Mouse (Mus musculus) lung, postnatal 0 days (tissue): ENCODE results near the gene Med24. TPM values are rescaled to one million over a fixed set of nuclear protein-coding genes. Genes with fewer than 3 reads are reported as not detected.
A peak's percentile ranks its signal among the peaks of the same experiment; 100 is the strongest.
"Not testable (repeated sequence)": the region's sequence is repeated elsewhere in the genome, so short reads cannot be mapped to it uniquely, and the experiment has no call there.

Experiments used
- ATAC-seq: fragments of 200-750 bp; cut with Nextera tagmentation; 2 replicates; pipeline ENCODE4 v1.8.0; 2017; ENCODE audit warnings: moderate library complexity
- DNase-seq: peaks from one replicate; pipeline ENCODE4 v3.0.0-alpha.2; 2016; ENCODE audit warnings: low spot score
- H3K27ac ChIP-seq: fragments of 300-500 bp; sonication (generic); 2 replicates; pipeline ENCODE4 v1.5.1; 2014; ENCODE audit warnings: antibody characterized with exemption, mild to moderate bottlenecking, low read length, mixed read lengths
- H3K27me3 ChIP-seq: fragments of 300-500 bp; sonication (generic); replicated peaks from 2 replicates; pipeline ENCODE4 v1.6.1; 2014; ENCODE audit warnings: low read length, mixed read lengths; ENCODE audit not compliant: insufficient read depth
- H3K36me3 ChIP-seq: fragments of 300-500 bp; sonication (generic); 2 replicates; pipeline ENCODE4 v1.6.1; 2014; ENCODE audit warnings: low read length, mixed read lengths; ENCODE audit not compliant: insufficient read depth
- H3K4me1 ChIP-seq: fragments of 300-500 bp; sonication (generic); 2 replicates; pipeline ENCODE4 v1.6.1; 2014; ENCODE audit warnings: antibody characterized with exemption, low read depth, low read length, mixed read lengths; ENCODE audit not compliant: insufficient read depth
- H3K4me2 ChIP-seq: fragments of 300-500 bp; sonication (generic); replicated peaks from 2 replicates; pipeline ENCODE4 v1.6.1; 2014; ENCODE audit warnings: low read depth, mild to moderate bottlenecking, low read length, moderate library complexity, mixed read lengths
- H3K4me3 ChIP-seq: fragments of 300-500 bp; sonication (generic); 2 replicates; pipeline ENCODE4 v1.5.1; 2014; ENCODE audit warnings: low read depth, low read length
- H3K9ac ChIP-seq: fragments of 300-500 bp; sonication (generic); replicated peaks from 2 replicates; pipeline ENCODE4 v1.6.1; 2014; ENCODE audit warnings: low read depth, mild to moderate bottlenecking
- H3K9me3 ChIP-seq: fragments of 300-500 bp; sonication (generic); 2 replicates; pipeline ENCODE4 v1.6.1; 2016; ENCODE audit warnings: low read length, mixed read lengths
- CTCF ChIP-seq: IDR thresholded peaks from 2 replicates; pipeline ENCODE4 v1.5.1; 2016; ENCODE audit warnings: antibody characterized with exemption, mild to moderate bottlenecking
- EP300 ChIP-seq: IDR thresholded peaks from 2 replicates; pipeline ENCODE4 v1.6.1; 2016; ENCODE audit warnings: antibody characterized with exemption, mild to moderate bottlenecking, control low read depth
- WGBS: fragments of 180-500 bp; shearing (Covaris S2); extraction: QIAGEN DNeasy Blood & Tissue Kit; methylation state at CpG from one replicate; pipeline ENCODE4 v1.1.7; 2014; 5-methylcytosine and 5-hydroxymethylcytosine counted together
- polyA plus RNA-seq: library from polyadenylated mRNA; unstranded; fragments of >200 nt; fragmentation: Nextera tagmentation; extraction: Ambion mirVana; gene quantifications from 2 replicates; pipeline ENCODE4 v1.2.1, GENCODE M21; 2015

Med24 gene
- polyA plus RNA-seq, 1 experiment from 2014 or later, result 20.6 TPM

DNA sequence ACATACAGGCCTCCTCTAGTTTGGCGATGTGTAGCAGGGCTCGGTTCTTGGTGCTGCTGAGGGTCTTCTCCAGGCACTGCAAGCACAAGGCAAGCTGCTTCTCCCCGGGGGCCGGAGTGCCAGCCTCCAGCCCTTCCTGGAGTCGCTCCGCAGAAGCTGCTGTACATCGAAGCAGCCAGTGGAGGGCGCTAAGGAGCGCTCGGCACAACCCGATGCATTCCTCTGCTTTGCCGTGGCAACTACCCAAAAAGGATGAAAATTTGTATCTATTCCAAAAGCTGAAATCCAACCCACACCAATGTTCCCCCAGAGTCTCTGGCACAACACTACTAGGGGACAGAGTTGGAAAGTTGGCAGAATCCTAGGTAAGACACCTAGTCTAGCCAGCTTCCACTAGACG is 11.3 kb downstream of the Med24 start:
- no peak for ATAC-seq
- H3K36me3 ChIP-seq, result 0 out of 2 replicates have a peak, but pooled peaks cover 5% of the 10 kb centered on the region
- peak overlapping the region; percentile 32; the same call in 1 of the 2 replicates for H3K27ac ChIP-seq

DNA sequence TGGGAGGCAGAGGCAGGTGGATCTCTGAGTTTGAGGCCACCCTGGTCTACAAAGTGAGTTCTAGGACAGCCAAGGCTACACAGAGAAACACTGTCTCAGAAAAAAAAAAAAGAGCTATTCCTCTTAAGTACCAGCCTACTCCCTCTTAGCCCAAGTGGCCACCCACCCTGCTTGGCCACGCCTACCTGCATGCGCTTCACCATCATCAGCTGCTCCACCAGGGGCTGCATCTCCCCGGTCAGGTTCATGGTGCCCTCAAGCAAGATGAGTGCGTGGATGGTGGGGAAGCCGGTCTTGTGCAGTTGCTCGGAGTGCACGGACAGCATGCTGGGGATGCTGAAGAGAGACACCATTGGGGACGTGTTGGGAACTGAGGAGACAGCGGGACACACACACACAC is 13.3 kb downstream of the Med24 start:
- no peak for ATAC-seq

More for the DNA sequence above, 11.3 kb downstream of the Med24 start:
- H3K4me2 ChIP-seq, result no peak overlapping the region
- TF ChIP-seq EP300 (no peak), CTCF (peak; percentile 90)
- H3K4me3 ChIP-seq, result no peak overlapping the region
- no peaks in the 10 kb centered on the region for H3K9me3 ChIP-seq
- DNase-seq, result peak; percentile 79
- H3K4me1 ChIP-seq, result peaks cover 16% of the 10 kb centered on the region; the same call in 1 of the 2 replicates
- H3K27me3 ChIP-seq, result no peaks in the 10 kb centered on the region
- H3K9ac ChIP-seq, result no peak overlapping the region
- 22% methylated on average over 13 of the region's 13 CpGs for WGBS

DNA sequence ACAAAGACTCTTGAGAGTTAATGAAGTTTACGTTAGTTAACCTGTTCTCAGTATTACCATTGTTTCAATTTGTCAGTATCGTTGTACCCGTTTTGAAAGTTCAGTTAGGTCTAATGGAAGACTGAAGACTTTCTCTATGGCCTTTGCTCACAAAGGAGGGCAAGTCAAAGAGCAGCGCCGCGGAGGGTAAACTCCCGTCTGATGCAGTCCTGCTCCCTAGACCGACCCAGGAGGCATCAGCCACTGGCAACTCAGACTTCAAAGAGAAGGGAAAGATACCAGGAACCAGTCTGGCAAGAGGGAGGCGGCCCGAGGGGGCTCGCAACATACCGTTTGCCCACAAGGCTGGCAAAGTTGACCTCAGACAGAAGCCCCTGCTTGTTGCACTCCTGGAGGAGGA is 15.5 kb downstream of the Med24 start:
- no peaks in the 10 kb centered on the region for H3K27me3 ChIP-seq
- 0 out of 2 replicates have a peak, but pooled peaks cover 5% of the 10 kb centered on the region for H3K36me3 ChIP-seq
- DNase-seq (no peak), ATAC-seq (no peak)
- no peaks in the 10 kb centered on the region for H3K9me3 ChIP-seq
- no peak overlapping the region for H3K4me2 ChIP-seq
- H3K4me1 ChIP-seq, result peaks cover 17% of the 10 kb centered on the region
- TF ChIP-seq EP300, result no peak
- no peak for TF ChIP-seq CTCF
- no peak overlapping the region for H3K27ac ChIP-seq
- no peak overlapping the region for H3K9ac ChIP-seq
- H3K4me3 ChIP-seq, result no peak overlapping the region
- WGBS, result 52% methylated on average over 12 of the region's 12 CpGs

More for the DNA sequence above, 13.3 kb downstream of the Med24 start:
- WGBS, result 94% methylated on average over 9 of the region's 9 CpGs
- Histone ChIP-seq H3K36me3 (0 out of 2 replicates have a peak, but pooled peaks cover 5% of the 10 kb centered on the region), H3K9me3 (no peaks in the 10 kb centered on the region), H3K27me3 (no peaks in the 10 kb centered on the region), H3K9ac (no peak overlapping the region), H3K4me1 (peaks cover 7% of the 10 kb centered on the region; the same call in 1 of the 2 replicates), H3K27ac (no peak overlapping the region), H3K4me2 (no peak overlapping the region), H3K4me3 (no peak overlapping the region)
- TF ChIP-seq EP300 (no peak), CTCF (no peak)
- no peak for DNase-seq

DNA sequence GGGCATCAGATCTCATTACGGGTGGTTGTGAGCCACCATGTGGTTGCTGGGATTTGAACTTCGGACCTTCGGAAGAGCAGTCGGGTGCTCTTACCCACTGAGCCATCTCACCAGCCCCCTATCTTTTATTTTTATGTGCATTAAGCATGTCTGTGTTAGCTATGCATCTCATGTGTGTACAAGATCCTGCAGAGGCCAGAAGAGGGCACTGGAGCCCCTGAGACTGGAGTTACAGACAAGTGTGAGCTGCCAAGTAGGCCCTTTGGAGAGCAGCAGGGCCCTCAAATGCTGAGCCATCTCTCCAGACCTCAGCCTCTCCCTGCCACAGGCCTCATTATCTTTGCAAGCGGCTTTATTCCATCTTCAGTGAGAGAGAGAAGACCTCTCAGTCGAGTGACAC is 17.2 kb downstream of the Med24 start:
- not testable (repeated sequence) for H3K27ac ChIP-seq, H3K9me3 ChIP-seq, H3K4me2 ChIP-seq, H3K4me3 ChIP-seq, H3K27me3 ChIP-seq, H3K36me3 ChIP-seq, ATAC-seq, H3K9ac ChIP-seq
- H3K4me1 ChIP-seq, result peaks cover 18% of the 10 kb centered on the region
- WGBS, result 93% methylated on average over 6 of the region's 6 CpGs
- DNase-seq, result peak; percentile 65
- TF ChIP-seq CTCF, result peak; percentile 64

- DNase-seq, result no peak
- H3K27ac ChIP-seq, result peak overlapping the region; percentile 43
- 76% methylated on average over 4 of the region's 4 CpGs for WGBS
- no peaks in the 10 kb centered on the region for H3K36me3 ChIP-seq
- no peak overlapping the region for H3K9ac ChIP-seq
- H3K4me1 ChIP-seq, result peaks cover 18% of the 10 kb centered on the region
- ATAC-seq, result no peak
- TF ChIP-seq CTCF (no peak), EP300 (no peak)
- H3K4me2 ChIP-seq, result peak overlapping the region; percentile 20
- H3K27me3 ChIP-seq, result no peaks in the 10 kb centered on the region
- no peak overlapping the region for H3K4me3 ChIP-seq
- H3K9me3 ChIP-seq, result no peaks in the 10 kb centered on the region
Measured at GRCm38 (mm10) chr11:98711046-98711434, 18.2 kb downstream of the Med24 start.

GRCm38 (mm10) chr11:98710416-98711045 is 18.7 kb downstream of the Med24 start:
- Histone ChIP-seq H3K27me3 (no peaks in the 10 kb centered on the region), H3K36me3 (no peaks in the 10 kb centered on the region), H3K27ac (peak overlapping the region; percentile 83), H3K4me1 (peaks cover 18% of the 10 kb centered on the region), H3K4me3 (no peak overlapping the region), H3K9ac (no peak overlapping the region), H3K4me2 (peak overlapping the region; percentile 20), H3K9me3 (no peaks in the 10 kb centered on the region)
- ATAC-seq (peak; percentile 26), DNase-seq (peak; percentile 92)
- WGBS, result 38% methylated on average over 12 of the region's 12 CpGs
- no peak for TF ChIP-seq EP300
- TF ChIP-seq CTCF, result peak; percentile 99
